Mouse (Mus musculus) forebrain, postnatal 0 days (tissue): ENCODE measurements at regions not wholly inside any gene's neighbourhood (a gene's known extent, or its start where the extent isn't known, plus 50 kb on each side); places are given as distances from the start of the nearest gene placed in this dataset.
A peak's percentile ranks its signal among the peaks of the same experiment; 100 is the strongest.

ENCODE experiments used
- ATAC-seq: fragments of 200-750 bp; cut with Nextera tagmentation; 2 replicates; pipeline ENCODE4 v1.8.0; 2017; ENCODE audit warnings: mild to moderate bottlenecking, moderate library complexity
- DNase-seq: peaks from one replicate; pipeline ENCODE4 v3.0.0-alpha.2; 2015
- H3K27ac ChIP-seq: fragments of 300-500 bp; sonication (generic); 2 replicates; pipeline ENCODE4 v1.5.1; 2014; ENCODE audit warnings: low read depth, mild to moderate bottlenecking, antibody characterized with exemption, low read length, moderate library complexity, mixed read lengths
- H3K27me3 ChIP-seq: fragments of 300-500 bp; sonication (generic); 2 replicates; pipeline ENCODE4 v1.6.1; 2014; ENCODE audit warnings: mild to moderate bottlenecking, low read length, mixed read lengths; ENCODE audit not compliant: insufficient read depth
- H3K36me3 ChIP-seq: fragments of 300-500 bp; sonication (generic); 2 replicates; pipeline ENCODE4 v1.6.1; 2014; ENCODE audit warnings: mild to moderate bottlenecking, moderate library complexity; ENCODE audit not compliant: insufficient read depth
- H3K4me1 ChIP-seq: fragments of 300-500 bp; sonication (generic); 2 replicates; pipeline ENCODE4 v1.6.1; 2014; ENCODE audit warnings: antibody characterized with exemption; ENCODE audit not compliant: insufficient read depth
- H3K4me2 ChIP-seq: fragments of 300-500 bp; sonication (generic); 2 replicates; pipeline ENCODE4 v1.6.1; 2014; ENCODE audit warnings: low read depth, mild to moderate bottlenecking, moderate library complexity
- H3K4me3 ChIP-seq: fragments of 300-500 bp; sonication (generic); 2 replicates; pipeline ENCODE4 v1.5.1; 2014; ENCODE audit warnings: low read depth, low read length, mixed read lengths
- H3K9ac ChIP-seq: fragments of 300-500 bp; sonication (generic); 2 replicates; pipeline ENCODE4 v1.6.1; 2014; ENCODE audit warnings: mild to moderate bottlenecking
- H3K9me3 ChIP-seq: fragments of 300-500 bp; sonication (generic); 2 replicates; pipeline ENCODE4 v1.6.1; 2016; ENCODE audit warnings: low read length
- CTCF ChIP-seq: sonication (generic); IDR thresholded peaks from 2 replicates; pipeline ENCODE4 v1.5.1; 2016; ENCODE audit warnings: antibody characterized with exemption, control low read depth, low read depth
- WGBS: fragments of 180-500 bp; shearing (Covaris S2); extraction: QIAGEN DNeasy Blood & Tissue Kit; methylation state at CpG from one replicate; pipeline ENCODE4 v1.1.7; 2014; 5-methylcytosine and 5-hydroxymethylcytosine counted together

GRCm38 (mm10) chr10:97047996-97048395, 431.2 kb downstream of the Btg1 start:
- no peak for TF ChIP-seq CTCF
- ATAC-seq, result no peak
- 60% methylated on average over 2 of the region's 2 CpGs for WGBS
- H3K27me3 ChIP-seq, result no peaks in the 10 kb centered on the region
- H3K4me3 ChIP-seq, result no peak overlapping the region
- no peak overlapping the region for H3K27ac ChIP-seq
- no peak for DNase-seq
- H3K36me3 ChIP-seq, result no peaks in the 10 kb centered on the region
- no peaks in the 10 kb centered on the region for H3K4me1 ChIP-seq
- no peak overlapping the region for H3K4me2 ChIP-seq
- H3K9me3 ChIP-seq, result no peaks in the 10 kb centered on the region
- no peak overlapping the region for H3K9ac ChIP-seq

GRCm38 (mm10) chr10:97054472-97054871, 424.9 kb upstream of the Dcn start:
- H3K27ac ChIP-seq, result no peak overlapping the region
- no peak overlapping the region for H3K4me2 ChIP-seq
- H3K27me3 ChIP-seq, result no peaks in the 10 kb centered on the region
- H3K4me1 ChIP-seq, result no peaks in the 10 kb centered on the region
- H3K4me3 ChIP-seq, result no peak overlapping the region
- WGBS, result 97% methylated on average over 3 of the region's 3 CpGs
- no peak for DNase-seq
- no peak overlapping the region for H3K9ac ChIP-seq
- no peaks in the 10 kb centered on the region for H3K36me3 ChIP-seq
- no peak for ATAC-seq
- TF ChIP-seq CTCF, result no peak
- H3K9me3 ChIP-seq, result no peaks in the 10 kb centered on the region

GRCm38 (mm10) chr10:97061961-97062360, 417.4 kb upstream of the Dcn start:
- Histone ChIP-seq H3K4me1 (no peaks in the 10 kb centered on the region), H3K9ac (no peak overlapping the region), H3K4me3 (no peak overlapping the region), H3K27me3 (no peaks in the 10 kb centered on the region), H3K36me3 (no peaks in the 10 kb centered on the region), H3K27ac (no peak overlapping the region), H3K9me3 (no peaks in the 10 kb centered on the region), H3K4me2 (no peak overlapping the region)
- WGBS, result 62% methylated on average over 3 of the region's 3 CpGs
- TF ChIP-seq CTCF, result no peak
- ATAC-seq (no peak), DNase-seq (no peak)

GRCm38 (mm10) chr10:97064546-97064945, 414.9 kb upstream of the Dcn start:
- Histone ChIP-seq H3K27me3 (no peaks in the 10 kb centered on the region), H3K4me1 (no peaks in the 10 kb centered on the region), H3K4me2 (no peak overlapping the region), H3K9ac (no peak overlapping the region), H3K4me3 (no peak overlapping the region), H3K36me3 (no peaks in the 10 kb centered on the region), H3K27ac (no peak overlapping the region), H3K9me3 (no peaks in the 10 kb centered on the region)
- ATAC-seq, result no peak
- no peak for TF ChIP-seq CTCF
- no peak for DNase-seq

GRCm38 (mm10) chr10:97078022-97078473, 401.4 kb upstream of the Dcn start:
- no peaks in the 10 kb centered on the region for H3K27me3 ChIP-seq
- no peak overlapping the region for H3K4me2 ChIP-seq
- 0 out of 2 replicates have a peak, but pooled peaks have one; percentile 13 for TF ChIP-seq CTCF
- ATAC-seq (peak; percentile 65; the same call in 1 of the 2 replicates), DNase-seq (peak; percentile 59)
- H3K9ac ChIP-seq, result no peak overlapping the region
- no peaks in the 10 kb centered on the region for H3K4me1 ChIP-seq
- 48% methylated on average over 5 of the region's 5 CpGs for WGBS
- H3K4me3 ChIP-seq, result no peak overlapping the region
- no peaks in the 10 kb centered on the region for H3K9me3 ChIP-seq
- no peak overlapping the region for H3K27ac ChIP-seq
- H3K36me3 ChIP-seq, result no peaks in the 10 kb centered on the region

GRCm38 (mm10) chr10:97079575-97079974, 399.8 kb upstream of the Dcn start:
- Histone ChIP-seq H3K4me1 (no peaks in the 10 kb centered on the region), H3K36me3 (no peaks in the 10 kb centered on the region), H3K4me2 (no peak overlapping the region), H3K27me3 (no peaks in the 10 kb centered on the region), H3K4me3 (no peak overlapping the region), H3K9ac (no peak overlapping the region), H3K9me3 (no peaks in the 10 kb centered on the region), H3K27ac (no peak overlapping the region)
- DNase-seq (no peak), ATAC-seq (no peak)
- no peak for TF ChIP-seq CTCF
- 75% methylated on average over 6 of the region's 6 CpGs for WGBS

GRCm38 (mm10) chr10:97087286-97087685, 392.1 kb upstream of the Dcn start:
- TF ChIP-seq CTCF, result no peak
- Histone ChIP-seq H3K9ac (no peak overlapping the region), H3K27ac (no peak overlapping the region), H3K9me3 (no peaks in the 10 kb centered on the region), H3K36me3 (no peaks in the 10 kb centered on the region), H3K27me3 (no peaks in the 10 kb centered on the region), H3K4me2 (no peak overlapping the region), H3K4me3 (no peak overlapping the region), H3K4me1 (no peaks in the 10 kb centered on the region)
- WGBS, result 52% methylated on average over 5 of the region's 5 CpGs
- no peak for DNase-seq
- no peak for ATAC-seq

- no peak for DNase-seq
- Histone ChIP-seq H3K4me1 (no peaks in the 10 kb centered on the region), H3K9ac (no peak overlapping the region), H3K9me3 (no peaks in the 10 kb centered on the region), H3K27me3 (no peaks in the 10 kb centered on the region), H3K4me3 (no peak overlapping the region), H3K36me3 (no peaks in the 10 kb centered on the region), H3K4me2 (no peak overlapping the region), H3K27ac (no peak overlapping the region)
- TF ChIP-seq CTCF, result no peak
- no peak for ATAC-seq
- WGBS, result 68% methylated on average over 7 of the region's 7 CpGs
Observed at GRCm38 (mm10) chr10:97090254-97090653, 389.2 kb upstream of the Dcn start.
